Mouse (Mus musculus) lung, adult 18-20 months (tissue): ENCODE measurements around the gene Hoxa7.

Experiments
- DNase-seq, 2 experiments: peaks; one replicate each; pipeline ENCODE4 v3.0.0; 2022; ENCODE audit warnings: mixed read lengths in 2 of 2

The Hoxa7 gene

GRCm38 (mm10) chr6:52237346-52238154, 15.9 kb upstream of the Hoxa7 start:
- no peak for DNase-seq

GRCm38 (mm10) chr6:52236806-52237205, 15.2 kb upstream of the Hoxa7 start:
- DNase-seq: no peak

GRCm38 (mm10) chr6:52235866-52236265, 14.2 kb upstream of the Hoxa7 start:
- DNase-seq: no peak

- no peak for DNase-seq
Observed at GRCm38 (mm10) chr6:52235267-52235666, 13.6 kb upstream of the Hoxa7 start.

- DNase-seq: no peak
Observed at GRCm38 (mm10) chr6:52234428-52235140, 12.9 kb upstream of the Hoxa7 start.

- DNase-seq: no peak
Observed at GRCm38 (mm10) chr6:52233546-52234427, 12.1 kb upstream of the Hoxa7 start.

GRCm38 (mm10) chr6:52232984-52233545, 11.4 kb upstream of the Hoxa7 start:
- DNase-seq: no peak

GRCm38 (mm10) chr6:52232568-52232965, 10.9 kb upstream of the Hoxa7 start:
- DNase-seq: no peak

- DNase-seq: no peak
Observed at GRCm38 (mm10) chr6:52231885-52232567, 10.4 kb upstream of the Hoxa7 start.

GRCm38 (mm10) chr6:52230516-52231165, 9.0 kb upstream of the Hoxa7 start, which contains the start of gene Hoxa9:
Hoxa9 (minus strand) TSS chr6:52231089.
- DNase-seq: no peak

GRCm38 (mm10) chr6:52229558-52230416, 8.1 kb upstream of the Hoxa7 start:
- DNase-seq: no peak

- no peak for DNase-seq
Observed at GRCm38 (mm10) chr6:52228475-52229465, 7.1 kb upstream of the Hoxa7 start.

GRCm38 (mm10) chr6:52227470-52228222, 6.0 kb upstream of the Hoxa7 start:
- DNase-seq: no peak

GRCm38 (mm10) chr6:52226569-52227257, 5.1 kb upstream of the Hoxa7 start:
- no peak for DNase-seq

- no peak for DNase-seq
Observed at GRCm38 (mm10) chr6:52225612-52226568, 4.2 kb upstream of the Hoxa7 start.

- no peak for DNase-seq
Observed at GRCm38 (mm10) chr6:52224895-52225611, 3.4 kb upstream of the Hoxa7 start.
